Mouse (Mus musculus) CH12.LX (cell line): Measurements from ENCODE around the gene Acads.
A peak's percentile ranks its signal among the peaks of the same experiment; 100 is the strongest.

Experiments
- CTCF ChIP-seq, 2 experiments: IDR thresholded peaks in 1 of 2; conservative IDR thresholded peaks in 1 of 2; 2 replicates each; pipeline ENCODE4 v1.5.1; 2011 to 2012; ENCODE audit warnings: low read depth in 2 of 2, low read length in 2 of 2, improper control_type of control experiment in 1 of 2, inconsistent platforms in 1 of 2, mild to moderate bottlenecking in 1 of 2, moderate library complexity in 1 of 2
- ELF1 ChIP-seq: IDR thresholded peaks from 2 replicates; pipeline ENCODE4 v1.6.1; 2014; ENCODE audit warnings: low read depth, mild to moderate bottlenecking, inconsistent platforms, low read length, improper control_type of control experiment
- HCFC1 ChIP-seq: IDR thresholded peaks from 2 replicates; pipeline ENCODE4 v1.6.1; 2012; ENCODE audit warnings: low read depth, mild to moderate bottlenecking, inconsistent platforms, low read length, improper control_type of control experiment
- KAT2A ChIP-seq: IDR thresholded peaks from 2 replicates; pipeline ENCODE4 v1.6.1; 2012; ENCODE audit warnings: low read length, improper control_type of control experiment, inconsistent platforms; ENCODE audit not compliant: insufficient replicate concordance
- MYC ChIP-seq: IDR thresholded peaks from 2 replicates; pipeline ENCODE4 v1.6.1; 2011; ENCODE audit warnings: low read depth, mild to moderate bottlenecking, improper control_type of control experiment, low read length
- POLR2A ChIP-seq: IDR thresholded peaks from 2 replicates; pipeline ENCODE4 v1.6.1; 2011; ENCODE audit warnings: low read depth, mild to moderate bottlenecking, improper control_type of control experiment, low read length
- TBP ChIP-seq: conservative IDR thresholded peaks from 2 replicates; pipeline ENCODE4 v1.6.1; 2011; ENCODE audit warnings: low read depth, low read length, improper control_type of control experiment
- UBTF ChIP-seq: IDR thresholded peaks from 2 replicates; pipeline ENCODE4 v1.6.1; 2012; ENCODE audit warnings: low read depth, mild to moderate bottlenecking, inconsistent platforms, low read length, improper control_type of control experiment, moderate library complexity
- ZMIZ1 ChIP-seq: IDR thresholded peaks from 2 replicates; pipeline ENCODE4 v1.6.1; 2012; ENCODE audit warnings: low read depth, mild to moderate bottlenecking, inconsistent platforms, low read length, improper control_type of control experiment

GRCm38 (mm10) chr5:115118961-115119570 is at the start of gene Acads:
- TF ChIP-seq POLR2A (peak; percentile 83), CTCF (conservative IDR thresholded peaks at IDR 0.05 in 1 of 2, IDR thresholded peaks at IDR 0.05 in 1 of 2; ENCODE audit: low read depth in 2 of 2, low read length in 2 of 2) (no peak), MYC (no peak), TBP (peak; percentile 54; the same call in 1 of the 2 replicates), UBTF (no peak), ZMIZ1 (peak; percentile 79; the same call in 1 of the 2 replicates), HCFC1 (no peak), KAT2A (0 out of 2 replicates have a peak, but pooled peaks have one; percentile 29), ELF1 (peak; percentile 81)
